Mouse (Mus musculus) neural tube, embryonic 14.5 days (tissue): ENCODE measurements at regions not wholly inside any gene's neighbourhood (a gene's known extent, or its start where the extent isn't known, plus 50 kb on each side); places are given as distances from the start of the nearest gene placed in this dataset.
A peak's percentile ranks its signal among the peaks of the same experiment; 100 is the strongest.

Experiments
- ATAC-seq: fragments of 200-750 bp; cut with Nextera tagmentation; 2 replicates; pipeline ENCODE4 v1.8.0; 2017; ENCODE audit warnings: low read depth, mild to moderate bottlenecking, moderate TSS enrichment, moderate library complexity
- H3K27ac ChIP-seq: fragments of 300-500 bp; sonication (generic); 2 replicates; pipeline ENCODE4 v1.5.1; 2014; ENCODE audit warnings: low read depth, mild to moderate bottlenecking, control low read depth, low read length, moderate library complexity, mixed read lengths
- H3K27me3 ChIP-seq: fragments of 300-500 bp; sonication (generic); 2 replicates; pipeline ENCODE4 v1.6.1; 2014; ENCODE audit warnings: low read length; ENCODE audit not compliant: control insufficient read depth, insufficient read depth
- H3K36me3 ChIP-seq: fragments of 300-500 bp; sonication (generic); 2 replicates; pipeline ENCODE4 v1.6.1; 2014; ENCODE audit warnings: low read length, mixed read lengths; ENCODE audit not compliant: control insufficient read depth, insufficient read depth
- H3K4me1 ChIP-seq: fragments of 300-500 bp; sonication (generic); 2 replicates; pipeline ENCODE4 v1.6.1; 2014; ENCODE audit warnings: low read length; ENCODE audit not compliant: control insufficient read depth, insufficient read depth
- H3K4me2 ChIP-seq: fragments of 300-500 bp; sonication (generic); 2 replicates; pipeline ENCODE4 v1.6.1; 2014; ENCODE audit warnings: mild to moderate bottlenecking, low read depth, low read length, control low read depth
- H3K4me3 ChIP-seq: fragments of 300-500 bp; sonication (generic); 2 replicates; pipeline ENCODE4 v1.5.1; 2014; ENCODE audit warnings: low read depth, low read length, control low read depth, mixed read lengths
- H3K9ac ChIP-seq: fragments of 300-500 bp; sonication (generic); replicated peaks from 2 replicates; pipeline ENCODE4 v1.6.1; 2014; ENCODE audit warnings: low read depth, mild to moderate bottlenecking, control low read depth, low read length, mixed read lengths
- H3K9me3 ChIP-seq: fragments of 300-500 bp; sonication (generic); 2 replicates; pipeline ENCODE4 v1.6.1; 2016; ENCODE audit warnings: low read length; ENCODE audit not compliant: control insufficient read depth
- WGBS: fragments of 180-500 bp; shearing (Covaris S2); extraction: QIAGEN DNeasy Blood & Tissue Kit; methylation state at CpG from one replicate; pipeline ENCODE4 v1.1.7; 2014; 5-methylcytosine and 5-hydroxymethylcytosine counted together

DNA sequence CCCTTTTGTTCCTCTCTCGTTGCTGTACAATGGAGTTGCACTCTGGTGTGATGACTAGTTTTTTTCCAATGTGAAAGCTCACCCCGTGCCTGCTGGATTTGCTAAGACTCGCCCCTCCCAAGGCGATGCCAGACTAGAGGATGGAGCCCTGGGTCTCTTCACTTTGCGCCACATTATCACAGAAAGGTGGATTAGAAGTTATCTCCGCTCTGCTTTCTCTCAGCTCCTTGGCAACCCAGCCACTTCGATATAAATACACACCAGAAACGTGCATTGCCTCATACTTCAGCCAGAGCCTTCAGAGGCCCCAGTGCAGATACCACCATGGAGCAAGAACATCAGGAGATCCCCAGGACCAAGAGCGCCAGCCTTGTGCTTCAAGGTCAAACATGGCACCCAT is 114.2 kb upstream of the Tbx20 start:
- no peak overlapping the region for H3K4me3 ChIP-seq
- no peaks in the 10 kb centered on the region for H3K4me1 ChIP-seq
- H3K27me3 ChIP-seq, result no peaks in the 10 kb centered on the region
- H3K36me3 ChIP-seq, result no peaks in the 10 kb centered on the region
- no peak overlapping the region for H3K27ac ChIP-seq
- H3K9me3 ChIP-seq, result no peaks in the 10 kb centered on the region
- ATAC-seq, result no peak
- H3K9ac ChIP-seq, result no peak overlapping the region
- WGBS, result 92% methylated on average over 9 of the region's 9 CpGs
- H3K4me2 ChIP-seq, result no peak overlapping the region

DNA sequence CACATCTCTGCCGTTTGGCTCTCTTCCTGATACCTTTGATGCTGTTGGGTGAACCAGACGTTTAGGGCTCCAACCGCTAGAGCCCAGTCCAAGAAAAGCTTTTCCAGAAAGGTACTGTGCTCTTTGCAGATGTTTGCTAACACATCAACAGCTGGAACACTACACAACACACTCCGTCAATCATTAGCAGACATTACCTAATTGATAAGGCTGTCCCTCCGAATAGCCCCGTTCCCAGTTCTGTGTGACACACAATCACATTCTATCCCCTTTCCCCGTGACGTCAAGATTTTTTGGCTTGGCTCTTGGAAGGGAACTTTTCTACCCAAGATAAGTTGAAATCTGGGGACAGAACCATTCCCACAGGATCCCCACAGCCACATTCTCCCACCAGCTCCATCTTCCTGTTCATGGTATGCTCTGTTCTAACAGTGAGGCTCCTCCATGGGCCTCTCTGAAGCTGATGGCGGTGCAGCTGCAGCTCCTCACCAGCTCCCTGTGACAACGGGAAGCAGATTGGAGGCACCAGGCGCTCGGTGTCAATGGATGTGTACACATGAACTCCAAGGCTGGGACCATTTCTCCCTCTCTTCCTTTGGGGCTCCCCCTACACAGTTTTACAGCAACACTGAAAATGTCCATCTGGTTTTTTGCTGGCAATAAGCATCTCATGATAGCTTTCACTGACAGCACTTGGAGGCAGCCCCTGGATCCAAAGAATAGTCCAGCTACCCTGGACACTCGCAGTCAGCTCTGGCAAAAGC is 122.6 kb upstream of the Tbx20 start:
- H3K9ac ChIP-seq, result no peak overlapping the region
- 88% methylated on average over 13 of the region's 13 CpGs for WGBS
- H3K27me3 ChIP-seq, result no peaks in the 10 kb centered on the region
- H3K9me3 ChIP-seq, result no peaks in the 10 kb centered on the region
- no peak overlapping the region for H3K27ac ChIP-seq
- no peak for ATAC-seq
- H3K4me3 ChIP-seq, result no peak overlapping the region
- no peak overlapping the region for H3K4me2 ChIP-seq
- H3K4me1 ChIP-seq, result no peaks in the 10 kb centered on the region
- no peaks in the 10 kb centered on the region for H3K36me3 ChIP-seq

GRCm38 (mm10) chr9:24899206-24899928 is 125.3 kb upstream of the Tbx20 start:
- no peak overlapping the region for H3K4me2 ChIP-seq
- no peak for ATAC-seq
- 83% methylated on average over 7 of the region's 7 CpGs for WGBS

DNA sequence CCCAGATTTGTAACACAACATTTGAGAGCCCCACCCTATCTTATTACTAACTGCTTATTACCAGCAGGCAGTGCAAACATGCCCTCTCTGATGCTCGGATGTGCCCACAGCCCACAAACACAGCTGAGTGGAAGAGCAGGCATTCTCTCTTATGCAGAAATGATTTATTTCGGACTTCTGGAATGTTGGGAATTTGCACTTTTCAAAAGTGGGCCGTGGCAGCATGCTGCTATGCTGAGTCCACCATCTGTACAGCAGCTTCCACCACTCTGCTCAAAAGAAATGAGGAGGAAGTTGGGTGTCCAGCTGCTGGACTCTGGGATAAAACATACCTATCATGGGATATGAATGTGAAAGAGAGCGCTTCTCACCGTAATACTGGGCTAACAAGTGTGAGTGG is 129.6 kb upstream of the Tbx20 start:
- no peak for ATAC-seq
- H3K27ac ChIP-seq, result no peak overlapping the region
- 70% methylated on average over 5 of the region's 5 CpGs for WGBS
- H3K4me2 ChIP-seq, result no peak overlapping the region
- H3K4me1 ChIP-seq, result no peaks in the 10 kb centered on the region
- H3K9ac ChIP-seq, result no peak overlapping the region
- H3K9me3 ChIP-seq, result no peaks in the 10 kb centered on the region
- no peak overlapping the region for H3K4me3 ChIP-seq
- no peaks in the 10 kb centered on the region for H3K27me3 ChIP-seq
- H3K36me3 ChIP-seq, result no peaks in the 10 kb centered on the region

More at GRCm38 (mm10) chr9:24899206-24899928, 125.3 kb upstream of the Tbx20 start:
- Histone ChIP-seq H3K9me3 (no peaks in the 10 kb centered on the region), H3K27me3 (no peaks in the 10 kb centered on the region), H3K27ac (no peak overlapping the region), H3K9ac (no peak overlapping the region), H3K36me3 (no peaks in the 10 kb centered on the region), H3K4me3 (no peak overlapping the region), H3K4me1 (no peaks in the 10 kb centered on the region)

DNA sequence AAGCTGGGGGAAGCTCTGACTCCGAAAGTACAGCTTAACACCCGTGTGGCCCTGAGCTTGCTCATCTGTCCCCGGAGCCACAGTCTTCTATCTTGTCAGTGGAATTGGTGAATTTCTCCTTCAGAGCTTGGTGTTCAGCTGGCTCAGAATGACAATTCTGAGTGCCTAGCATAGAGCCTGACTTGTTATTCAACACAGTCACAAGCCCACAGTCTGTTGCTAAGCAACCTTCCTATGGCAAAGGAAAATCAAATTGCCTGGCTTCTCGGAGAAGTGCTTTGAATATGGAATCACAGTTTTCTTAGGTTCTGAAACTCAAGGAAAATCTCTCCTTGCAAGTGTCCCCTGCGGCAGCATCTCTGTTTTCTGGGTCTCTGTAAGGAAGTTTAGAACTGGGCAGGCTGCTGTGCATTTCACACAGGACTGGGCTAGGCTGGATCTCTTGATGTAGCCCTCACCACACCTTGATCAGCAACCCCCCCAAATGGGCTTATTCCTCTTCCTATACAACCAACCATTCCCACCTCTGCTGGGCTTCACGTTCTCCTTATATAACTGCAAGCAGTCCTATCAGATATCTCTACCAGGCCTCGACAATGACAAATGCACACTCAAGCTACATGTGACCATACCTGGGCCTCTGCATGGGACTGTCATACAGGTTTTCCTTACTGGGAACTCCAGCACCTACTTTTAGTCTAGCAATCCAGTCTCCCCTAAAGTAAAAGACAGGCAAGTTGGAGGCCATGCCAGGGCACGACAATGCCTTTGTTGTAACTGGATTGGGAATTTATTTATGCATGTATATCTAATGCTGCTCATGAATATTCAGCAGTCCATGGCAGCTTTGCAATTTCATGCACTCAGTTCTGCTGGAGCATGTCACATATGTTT is 135.2 kb upstream of the Tbx20 start:
- peak; percentile 72; the same call in 1 of the 2 replicates for ATAC-seq
- H3K36me3 ChIP-seq, result no peaks in the 10 kb centered on the region
- no peak overlapping the region for H3K9ac ChIP-seq
- H3K9me3 ChIP-seq, result no peaks in the 10 kb centered on the region
- peaks cover 8% of the 10 kb centered on the region for H3K4me1 ChIP-seq
- WGBS, result 50% methylated on average over 8 of the region's 8 CpGs
- H3K27me3 ChIP-seq, result no peaks in the 10 kb centered on the region
- H3K4me3 ChIP-seq, result no peak overlapping the region
- no peak overlapping the region for H3K4me2 ChIP-seq
- H3K27ac ChIP-seq, result no peak overlapping the region

DNA sequence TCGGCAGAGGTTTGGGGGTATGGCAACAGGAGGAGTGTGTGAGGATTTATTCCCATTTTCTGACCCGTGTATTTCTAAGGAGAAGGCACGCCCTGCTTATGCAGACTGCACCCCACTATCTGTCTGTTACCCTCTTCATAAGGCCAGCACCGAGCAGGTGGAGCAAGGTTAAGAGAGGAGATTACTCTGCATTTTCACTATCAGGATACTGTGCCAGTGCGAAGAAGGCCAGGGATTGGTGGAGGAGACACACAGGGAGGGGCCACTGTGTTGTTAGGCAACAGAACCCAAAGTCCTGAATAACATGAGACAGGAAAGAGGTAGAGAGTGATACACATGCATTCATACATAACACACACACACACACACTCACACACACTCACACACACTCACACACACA is 136.6 kb upstream of the Tbx20 start:
- Histone ChIP-seq H3K9me3 (no peaks in the 10 kb centered on the region), H3K36me3 (no peaks in the 10 kb centered on the region), H3K27ac (no peak overlapping the region), H3K9ac (no peak overlapping the region), H3K4me3 (no peak overlapping the region), H3K27me3 (no peaks in the 10 kb centered on the region), H3K4me2 (no peak overlapping the region), H3K4me1 (peaks cover 8% of the 10 kb centered on the region)
- WGBS, result 69% methylated on average over 5 of the region's 5 CpGs
- peak; percentile 64 for ATAC-seq

DNA sequence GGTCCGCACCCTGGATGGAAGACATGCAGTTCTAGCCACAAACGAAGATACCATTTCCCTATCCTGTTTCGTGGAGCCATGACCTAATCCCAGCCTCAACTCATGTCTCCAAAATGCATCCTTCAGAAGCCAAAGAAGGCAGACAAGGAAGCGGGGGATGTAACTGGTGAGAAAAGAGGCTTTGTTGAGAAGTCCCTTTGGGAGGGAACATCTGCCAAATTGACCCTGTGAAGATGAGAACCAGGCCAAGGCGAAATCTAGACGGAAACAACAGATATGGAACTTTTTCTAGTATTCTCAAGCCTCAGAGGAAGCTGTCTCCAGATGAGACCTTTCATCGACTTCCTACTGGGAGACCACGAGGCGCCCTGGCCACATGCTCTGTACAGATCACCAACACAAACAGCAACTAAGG is 145.9 kb upstream of the Tbx20 start:
- ATAC-seq, result no peak
- Histone ChIP-seq H3K4me1 (no peaks in the 10 kb centered on the region), H3K27ac (no peak overlapping the region), H3K27me3 (no peaks in the 10 kb centered on the region), H3K36me3 (no peaks in the 10 kb centered on the region), H3K9ac (no peak overlapping the region), H3K4me2 (no peak overlapping the region), H3K4me3 (no peak overlapping the region), H3K9me3 (no peaks in the 10 kb centered on the region)
- 95% methylated on average over 9 of the region's 9 CpGs for WGBS

- Histone ChIP-seq H3K36me3 (no peaks in the 10 kb centered on the region), H3K4me2 (no peak overlapping the region), H3K4me3 (no peak overlapping the region), H3K4me1 (no peaks in the 10 kb centered on the region), H3K9me3 (no peaks in the 10 kb centered on the region), H3K27ac (no peak overlapping the region), H3K9ac (no peak overlapping the region), H3K27me3 (no peaks in the 10 kb centered on the region)
- ATAC-seq, result no peak
- 78% methylated on average over 4 of the region's 4 CpGs for WGBS
Measured at GRCm38 (mm10) chr9:24922051-24922860, 148.2 kb upstream of the Tbx20 start.
